Mouse (Mus musculus): ENCODE data around the gene Fam124b.

Gene Fam124b

GRCm38 (mm10) chr1:80167706-80168105 is 50.6 kb downstream of the Fam124b start:
- DNase-seq: no peak

DNA sequence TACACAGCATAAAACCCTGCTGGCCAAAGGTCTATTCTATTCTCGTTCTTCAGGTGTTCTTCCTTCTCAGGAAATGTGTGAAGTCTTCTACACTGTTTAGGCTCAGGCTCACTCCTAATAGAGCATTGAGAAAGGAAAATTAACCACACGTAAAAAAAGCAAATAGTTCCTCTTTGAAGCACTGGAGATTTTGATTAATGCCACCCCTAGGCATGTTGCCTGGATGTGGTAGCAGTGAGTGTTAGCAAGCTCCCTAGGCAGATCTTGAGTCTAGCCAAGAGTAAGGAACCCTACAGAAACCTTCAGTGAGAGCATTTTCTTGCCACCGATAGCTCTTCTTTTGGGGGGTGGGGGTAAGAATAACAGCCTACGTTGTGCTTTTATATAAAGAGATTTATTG is 51.7 kb downstream of the Fam124b start:
- no peak for DNase-seq

DNA sequence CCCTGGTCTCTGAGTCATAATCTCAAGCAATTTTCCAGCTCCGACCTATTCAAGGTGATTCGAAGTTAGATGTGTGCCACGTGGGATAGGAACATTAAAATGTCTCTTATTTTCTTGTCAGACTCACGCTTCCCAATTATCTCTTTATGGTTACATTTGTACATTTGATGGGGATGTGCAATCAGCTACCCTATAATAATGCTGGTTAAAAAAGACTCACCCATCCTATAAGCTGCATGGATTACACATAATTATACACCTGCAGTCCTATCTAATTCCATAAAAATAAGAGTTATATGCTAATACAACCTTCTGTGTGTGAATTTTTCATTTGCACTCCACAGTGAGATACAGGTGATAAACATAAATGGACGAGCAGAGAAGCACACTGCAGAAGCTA is 52.9 kb downstream of the Fam124b start:
- no peak for DNase-seq

DNA sequence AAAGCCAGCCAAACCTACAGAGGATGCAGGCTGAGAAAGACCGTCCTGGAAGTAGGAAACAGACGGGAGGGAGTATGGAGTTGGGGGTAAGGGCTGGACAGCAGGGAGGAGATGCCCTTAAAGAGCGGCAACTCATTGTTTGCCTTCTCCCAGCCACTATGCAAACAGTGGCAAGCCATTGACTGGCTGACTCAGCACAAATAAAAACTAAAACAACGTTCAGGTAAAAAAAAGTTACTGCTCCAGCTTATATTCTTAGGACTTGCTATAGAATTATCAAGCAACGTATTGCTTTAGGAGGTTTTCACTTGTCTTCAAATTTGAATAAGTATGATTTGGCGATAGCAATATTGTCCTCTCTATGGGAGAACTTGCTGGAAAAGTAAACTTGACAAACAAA is 55.3 kb downstream of the Fam124b start:
- DNase-seq: no peak

- no peak for DNase-seq
Observed at GRCm38 (mm10) chr1:80159586-80159985, 58.7 kb downstream of the Fam124b start.

GRCm38 (mm10) chr1:80154902-80155301 is 63.4 kb downstream of the Fam124b start:
- DNase-seq: no peak

- DNase-seq: no peak
Observed at GRCm38 (mm10) chr1:80153125-80153716, 65.1 kb downstream of the Fam124b start.

- no peak for DNase-seq
Observed at GRCm38 (mm10) chr1:80150681-80151080, 67.6 kb downstream of the Fam124b start.

Measured in B cell, adult 2 months (primary cell).